Mouse (Mus musculus) neural tube, embryonic 14.5 days (tissue): ENCODE data around the gene Amigo1. TPM values are rescaled to one million over a fixed set of nuclear protein-coding genes. Genes with fewer than 3 reads are reported as not detected.

Experiments used
- ATAC-seq: fragments of 200-750 bp; cut with Nextera tagmentation; 2 replicates; pipeline ENCODE4 v1.8.0; 2017; ENCODE audit warnings: low read depth, mild to moderate bottlenecking, moderate TSS enrichment, moderate library complexity
- H3K27ac ChIP-seq: fragments of 300-500 bp; sonication (generic); 2 replicates; pipeline ENCODE4 v1.5.1; 2014; ENCODE audit warnings: low read depth, mild to moderate bottlenecking, control low read depth, low read length, moderate library complexity, mixed read lengths
- H3K27me3 ChIP-seq: fragments of 300-500 bp; sonication (generic); 2 replicates; pipeline ENCODE4 v1.6.1; 2014; ENCODE audit warnings: low read length; ENCODE audit not compliant: control insufficient read depth, insufficient read depth
- H3K36me3 ChIP-seq: fragments of 300-500 bp; sonication (generic); 2 replicates; pipeline ENCODE4 v1.6.1; 2014; ENCODE audit warnings: low read length, mixed read lengths; ENCODE audit not compliant: control insufficient read depth, insufficient read depth
- H3K4me1 ChIP-seq: fragments of 300-500 bp; sonication (generic); 2 replicates; pipeline ENCODE4 v1.6.1; 2014; ENCODE audit warnings: low read length; ENCODE audit not compliant: control insufficient read depth, insufficient read depth
- H3K4me2 ChIP-seq: fragments of 300-500 bp; sonication (generic); 2 replicates; pipeline ENCODE4 v1.6.1; 2014; ENCODE audit warnings: mild to moderate bottlenecking, low read depth, low read length, control low read depth
- H3K4me3 ChIP-seq: fragments of 300-500 bp; sonication (generic); 2 replicates; pipeline ENCODE4 v1.5.1; 2014; ENCODE audit warnings: low read depth, low read length, control low read depth, mixed read lengths
- H3K9ac ChIP-seq: fragments of 300-500 bp; sonication (generic); replicated peaks from 2 replicates; pipeline ENCODE4 v1.6.1; 2014; ENCODE audit warnings: low read depth, mild to moderate bottlenecking, control low read depth, low read length, mixed read lengths
- H3K9me3 ChIP-seq: fragments of 300-500 bp; sonication (generic); 2 replicates; pipeline ENCODE4 v1.6.1; 2016; ENCODE audit warnings: low read length; ENCODE audit not compliant: control insufficient read depth
- WGBS: fragments of 180-500 bp; shearing (Covaris S2); extraction: QIAGEN DNeasy Blood & Tissue Kit; methylation state at CpG from one replicate; pipeline ENCODE4 v1.1.7; 2014; 5-methylcytosine and 5-hydroxymethylcytosine counted together
- polyA plus RNA-seq: library from polyadenylated mRNA; unstranded; fragments of >200 nt; fragmentation: Nextera tagmentation; extraction: Ambion mirVana; gene quantifications from 2 replicates; pipeline ENCODE4 v1.2.1, GENCODE M21; 2014

Amigo1 gene
- polyA plus RNA-seq, 1 experiment from 2014 or later: 11.2 TPM

GRCm38 (mm10) chr3:108195287-108195686 lies 9.2 kb downstream of the Amigo1 start:
- Histone ChIP-seq H3K4me3 (no peak overlapping the region), H3K4me1 (peaks cover 23% of the 10 kb centered on the region), H3K4me2 (no peak overlapping the region), H3K27ac (peak overlapping the region; percentile 76), H3K27me3 (no peaks in the 10 kb centered on the region), H3K9ac (no peak overlapping the region), H3K36me3 (no peaks in the 10 kb centered on the region), H3K9me3 (no peaks in the 10 kb centered on the region)
- 96% methylated on average over 4 of the region's 4 CpGs for WGBS
- ATAC-seq: no peak

- no peaks in the 10 kb centered on the region for H3K9me3 ChIP-seq
- no peaks in the 10 kb centered on the region for H3K36me3 ChIP-seq
- no peak overlapping the region for H3K4me3 ChIP-seq
- 63% methylated on average over 7 of the region's 7 CpGs for WGBS
- no peak overlapping the region for H3K4me2 ChIP-seq
- H3K4me1 ChIP-seq: peaks cover 23% of the 10 kb centered on the region
- H3K9ac ChIP-seq: no peak overlapping the region; the same call in 1 of the 2 replicates
- no peaks in the 10 kb centered on the region for H3K27me3 ChIP-seq
- ATAC-seq: no peak
- peak overlapping the region; percentile 76 for H3K27ac ChIP-seq
These were observed 9.9 kb downstream of the Amigo1 start for GRCm38 (mm10) chr3:108195941-108196590.

GRCm38 (mm10) chr3:108197066-108197497 lies 10.9 kb downstream of the Amigo1 start:
- 18% methylated on average over 14 of the region's 14 CpGs for WGBS
- 0 out of 2 replicates have a peak overlapping the region, but pooled peaks have one; percentile 9 for H3K4me2 ChIP-seq
- H3K4me1 ChIP-seq: peaks cover 32% of the 10 kb centered on the region
- H3K27ac ChIP-seq: peak overlapping the region; percentile 76
- H3K36me3 ChIP-seq: peaks cover 3% of the 10 kb centered on the region
- 0 out of 2 replicates have a peak overlapping the region, but pooled peaks have one; percentile 1 for H3K4me3 ChIP-seq
- H3K9me3 ChIP-seq: no peaks in the 10 kb centered on the region
- 0 out of 2 replicates have a peak overlapping the region, but pooled peaks have one; percentile 33 for H3K9ac ChIP-seq
- peak; percentile 49 for ATAC-seq
- H3K27me3 ChIP-seq: no peaks in the 10 kb centered on the region

DNA sequence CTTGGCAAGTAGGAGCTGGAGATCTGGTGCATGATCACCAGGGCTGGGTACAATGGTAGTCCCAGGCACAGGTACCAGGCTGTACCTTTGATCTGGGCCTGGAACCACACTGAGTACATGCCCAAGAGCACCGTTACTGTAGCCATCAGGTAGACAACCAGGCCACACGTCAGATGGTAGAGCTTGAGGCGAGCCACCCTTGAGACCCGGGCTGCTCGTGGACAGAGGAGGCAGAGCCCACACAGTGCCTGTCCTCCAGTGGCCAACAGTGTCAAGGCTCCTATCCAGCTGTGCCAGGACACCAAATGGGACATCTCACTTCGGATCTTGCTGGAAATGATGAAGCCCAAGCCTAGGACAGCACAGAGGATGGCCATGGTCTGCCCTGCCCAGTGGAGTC lies 13.1 kb downstream of the Amigo1 start:
- no peak overlapping the region for H3K4me2 ChIP-seq
- H3K9ac ChIP-seq: no peak overlapping the region
- ATAC-seq: no peak
- H3K27me3 ChIP-seq: no peaks in the 10 kb centered on the region
- H3K27ac ChIP-seq: no peak overlapping the region
- peaks cover 19% of the 10 kb centered on the region for H3K36me3 ChIP-seq
- H3K9me3 ChIP-seq: no peaks in the 10 kb centered on the region
- H3K4me1 ChIP-seq: peaks cover 32% of the 10 kb centered on the region
- H3K4me3 ChIP-seq: no peak overlapping the region
- WGBS: 94% methylated on average over 6 of the region's 6 CpGs

DNA sequence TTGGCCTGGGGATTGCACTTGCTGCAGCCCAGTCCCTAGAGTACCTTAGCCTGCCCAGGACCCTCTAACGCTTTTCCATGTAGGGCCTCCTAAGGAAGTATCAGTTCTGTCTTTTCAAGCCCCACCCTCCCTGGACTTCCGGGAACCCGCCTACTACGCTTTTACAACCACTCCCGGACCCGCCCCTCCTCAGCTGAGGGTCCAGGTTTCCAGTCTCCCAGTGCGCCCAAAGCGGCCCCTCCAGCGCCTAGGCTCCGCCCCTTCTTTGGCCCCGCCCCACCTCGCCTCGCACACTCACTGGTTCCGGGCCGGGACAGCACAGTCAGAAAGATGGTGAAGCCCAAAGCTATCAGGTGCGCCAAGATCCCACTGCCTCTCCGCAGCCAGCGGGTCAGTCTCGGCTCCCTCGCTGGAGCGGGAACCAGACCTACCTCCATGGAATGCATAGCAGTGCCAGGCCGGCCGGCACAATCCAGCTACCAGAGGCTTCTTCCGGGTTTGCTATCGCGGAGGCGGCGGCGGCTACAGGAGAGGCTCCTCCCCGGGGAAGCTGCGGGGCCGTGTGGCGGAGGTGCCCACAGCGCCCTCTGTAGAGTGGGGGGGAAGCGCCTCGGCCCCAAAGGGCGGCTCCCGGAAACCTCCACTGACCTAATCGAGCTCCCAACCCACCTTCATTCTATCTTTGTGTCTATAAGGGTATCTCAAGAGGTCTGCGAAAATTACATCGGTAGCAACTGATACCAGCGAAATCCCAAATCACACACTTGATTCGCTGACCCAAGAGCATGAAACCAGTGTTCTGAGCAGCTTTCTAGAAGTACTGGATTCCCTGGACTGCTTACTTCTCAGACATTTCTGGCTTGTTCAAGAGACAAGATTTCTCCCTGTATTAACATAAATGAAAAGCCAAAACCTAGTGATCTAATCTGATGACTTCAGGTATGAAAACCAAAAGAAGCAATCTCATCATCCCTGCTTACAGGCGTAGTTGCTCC lies 14.5 kb downstream of the Amigo1 start, which contains the start of gene Cyb561d1:
TSS of gene Cyb561d1 (minus strand) at position 884 of the 995 bp plus-strand sequence.
- H3K36me3 ChIP-seq: peaks cover 31% of the 10 kb centered on the region

GRCm38 (mm10) chr3:108202506-108202905 lies 16.4 kb downstream of the Amigo1 start:
- Histone ChIP-seq H3K4me2 (no peak overlapping the region), H3K36me3 (peaks cover 48% of the 10 kb centered on the region), H3K27me3 (no peaks in the 10 kb centered on the region), H3K9me3 (no peaks in the 10 kb centered on the region), H3K4me1 (peaks cover 11% of the 10 kb centered on the region), H3K9ac (no peak overlapping the region), H3K27ac (no peak overlapping the region), H3K4me3 (no peak overlapping the region)
- no peak for ATAC-seq

More for the DNA sequence above, 14.5 kb downstream of the Amigo1 start, which contains the start of gene Cyb561d1:
- Histone ChIP-seq H3K27ac (peak within 1 kb of the TSS; percentile 50; the same call in 1 of the 2 replicates), H3K9ac (peak within 1 kb of the TSS; percentile 34), H3K4me2 (peak within 1 kb of the TSS; percentile 40), H3K9me3 (no peaks in the 10 kb centered on the region), H3K4me3 (peak within 1 kb of the TSS; percentile 40), H3K4me1 (peaks cover 30% of the 10 kb centered on the region), H3K27me3 (no peaks in the 10 kb centered on the region)
- peak; percentile 77 for ATAC-seq
- 3% methylated on average over 44 of the region's 44 CpGs for WGBS

DNA sequence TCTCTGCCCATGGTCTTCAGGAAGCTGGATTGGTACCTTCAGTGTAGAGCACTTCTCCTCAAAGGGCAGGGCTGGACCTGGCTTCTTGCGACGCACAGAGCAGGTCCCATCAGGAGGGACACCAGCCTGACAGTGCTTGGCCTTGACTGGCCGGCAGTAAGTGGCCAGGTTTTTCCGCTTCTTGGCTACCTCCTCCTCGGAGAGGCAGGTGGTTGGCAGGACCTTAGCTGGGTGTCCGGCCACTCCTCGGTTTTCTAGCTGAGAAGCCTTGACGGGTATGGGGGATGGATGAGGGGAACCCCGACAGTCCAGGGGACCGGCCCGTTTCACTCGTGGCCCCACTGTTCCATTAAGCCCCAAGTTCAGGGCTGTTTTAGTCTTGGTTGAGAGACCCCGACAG lies 17.1 kb downstream of the Amigo1 start:
- Histone ChIP-seq H3K36me3 (peaks cover 51% of the 10 kb centered on the region), H3K27me3 (no peaks in the 10 kb centered on the region), H3K4me2 (no peak overlapping the region), H3K4me3 (no peak overlapping the region), H3K9me3 (no peaks in the 10 kb centered on the region), H3K9ac (no peak overlapping the region), H3K4me1 (peaks cover 10% of the 10 kb centered on the region), H3K27ac (no peak overlapping the region)
- 96% methylated on average over 13 of the region's 13 CpGs for WGBS
- no peak for ATAC-seq

- H3K9ac ChIP-seq: no peak overlapping the region
- no peak overlapping the region for H3K27ac ChIP-seq
- ATAC-seq: no peak
- H3K4me1 ChIP-seq: peaks cover 13% of the 10 kb centered on the region
- no peak overlapping the region for H3K4me3 ChIP-seq
- H3K9me3 ChIP-seq: no peaks in the 10 kb centered on the region
- no peaks in the 10 kb centered on the region for H3K27me3 ChIP-seq
- no peak overlapping the region for H3K4me2 ChIP-seq
- WGBS: 79% methylated on average over 11 of the region's 11 CpGs
- H3K36me3 ChIP-seq: peaks cover 53% of the 10 kb centered on the region
These were observed 17.6 kb downstream of the Amigo1 start for GRCm38 (mm10) chr3:108203621-108204325.
